Mouse (Mus musculus) midbrain, embryonic 11.5 days (tissue): Measurements from ENCODE around the gene Plekha1. TPM values are rescaled to one million over a fixed set of nuclear protein-coding genes. Genes with fewer than 3 reads are reported as not detected.

Experiments
- ATAC-seq: fragments of 200-750 bp; cut with Nextera tagmentation; 2 replicates; pipeline ENCODE4 v1.8.0; 2017; ENCODE audit warnings: moderate TSS enrichment, moderate library complexity; ENCODE audit not compliant: low FRiP score
- DNase-seq: peaks from one replicate; pipeline ENCODE4 v3.0.0; 2015; ENCODE audit warnings: low spot score; ENCODE audit errors: missing footprints
- H3K27ac ChIP-seq: fragments of 300-500 bp; sonication (generic); 2 replicates; pipeline ENCODE4 v1.5.1; 2014; ENCODE audit warnings: low read depth, low read length
- H3K27me3 ChIP-seq: fragments of 300-500 bp; sonication (generic); 2 replicates; pipeline ENCODE4 v1.6.1; 2014; ENCODE audit warnings: mild to moderate bottlenecking, low read length, moderate library complexity, mixed read lengths; ENCODE audit not compliant: control insufficient read depth, insufficient read depth
- H3K36me3 ChIP-seq: fragments of 300-500 bp; sonication (generic); 2 replicates; pipeline ENCODE4 v1.6.1; 2014; ENCODE audit warnings: mild to moderate bottlenecking, low read length, moderate library complexity, mixed read lengths; ENCODE audit not compliant: control insufficient read depth, insufficient read depth
- H3K4me1 ChIP-seq: fragments of 300-500 bp; sonication (generic); 2 replicates; pipeline ENCODE4 v1.6.1; 2014; ENCODE audit warnings: low read length; ENCODE audit not compliant: control insufficient read depth, insufficient read depth
- H3K4me2 ChIP-seq: fragments of 300-500 bp; sonication (generic); 2 replicates; pipeline ENCODE4 v1.6.1; 2014; ENCODE audit warnings: mild to moderate bottlenecking, moderate library complexity
- H3K4me3 ChIP-seq: fragments of 300-500 bp; sonication (generic); 2 replicates; pipeline ENCODE4 v1.5.1; 2014; ENCODE audit warnings: low read depth, low read length
- H3K9ac ChIP-seq: fragments of 300-500 bp; sonication (generic); 2 replicates; pipeline ENCODE4 v1.6.1; 2014; ENCODE audit warnings: low read length
- H3K9me3 ChIP-seq: fragments of 300-500 bp; sonication (generic); 2 replicates; pipeline ENCODE4 v1.6.1; 2016; ENCODE audit warnings: low read length; ENCODE audit not compliant: control insufficient read depth
- WGBS: fragments of 180-500 bp; shearing (Covaris S2); extraction: QIAGEN DNeasy Blood & Tissue Kit; methylation state at CpG from one replicate; pipeline ENCODE4 v1.1.7; 2014; 5-methylcytosine and 5-hydroxymethylcytosine counted together
- polyA plus RNA-seq: library from polyadenylated mRNA; unstranded; fragments of >200 nt; fragmentation: Nextera tagmentation; extraction: Ambion mirVana; gene quantifications from 2 replicates; pipeline ENCODE4 v1.2.1, GENCODE M21; 2014

Gene Plekha1
- polyA plus RNA-seq, 1 experiment from 2014 or later = 37.6 TPM

DNA sequence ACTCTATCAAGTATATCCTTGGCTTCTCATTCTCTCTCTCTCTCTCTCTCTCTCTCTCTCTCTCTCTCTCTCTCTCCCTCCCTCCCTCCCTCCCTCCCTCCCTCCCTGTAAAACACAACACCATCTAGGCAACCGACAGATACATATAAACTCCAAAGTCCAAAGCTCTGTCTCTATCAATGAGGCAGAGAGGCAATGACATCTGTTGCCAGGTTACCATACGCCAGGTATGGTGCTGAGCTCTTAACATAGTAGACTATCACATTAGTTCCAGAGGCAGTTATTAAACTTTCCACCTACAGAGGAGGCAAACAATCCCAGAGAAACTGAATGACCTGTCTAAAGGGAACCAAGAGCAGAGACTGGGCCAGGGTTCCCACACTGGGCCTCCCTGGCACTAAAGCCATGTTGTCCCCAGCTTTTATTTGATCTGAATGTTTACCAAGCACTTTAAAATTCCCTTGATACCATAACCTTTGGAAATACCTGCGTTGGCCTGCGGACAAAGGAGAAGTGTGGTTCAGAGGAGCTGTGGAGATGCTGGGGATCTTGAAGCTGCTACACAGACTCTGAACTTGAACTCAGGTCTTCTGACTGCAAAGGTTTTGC lies 10.8 kb upstream of the Plekha1 start:
- ATAC-seq (no peak), DNase-seq (peak; percentile 62)
- Histone ChIP-seq H3K4me1 (peaks cover 7% of the 10 kb centered on the region; the same call in 1 of the 2 replicates), H3K9ac (no peak overlapping the region), H3K4me3 (no peak overlapping the region), H3K27ac (no peak overlapping the region), H3K4me2 (no peak overlapping the region), H3K36me3 (no peaks in the 10 kb centered on the region), H3K9me3 (no peaks in the 10 kb centered on the region), H3K27me3 (no peaks in the 10 kb centered on the region)
- WGBS = 53% methylated on average over 4 of the region's 4 CpGs

- Histone ChIP-seq H3K27ac (no peak overlapping the region), H3K4me3 (no peak overlapping the region), H3K4me2 (no peak overlapping the region), H3K27me3 (no peaks in the 10 kb centered on the region), H3K9ac (no peak overlapping the region), H3K9me3 (no peaks in the 10 kb centered on the region), H3K36me3 (no peaks in the 10 kb centered on the region), H3K4me1 (peaks cover 13% of the 10 kb centered on the region; the same call in 1 of the 2 replicates)
- DNase-seq (peak; percentile 49), ATAC-seq (no peak)
- 36% methylated on average over 3 of the region's 3 CpGs for WGBS
Measured at GRCm38 (mm10) chr7:130855681-130856080, 9.9 kb upstream of the Plekha1 start.

DNA sequence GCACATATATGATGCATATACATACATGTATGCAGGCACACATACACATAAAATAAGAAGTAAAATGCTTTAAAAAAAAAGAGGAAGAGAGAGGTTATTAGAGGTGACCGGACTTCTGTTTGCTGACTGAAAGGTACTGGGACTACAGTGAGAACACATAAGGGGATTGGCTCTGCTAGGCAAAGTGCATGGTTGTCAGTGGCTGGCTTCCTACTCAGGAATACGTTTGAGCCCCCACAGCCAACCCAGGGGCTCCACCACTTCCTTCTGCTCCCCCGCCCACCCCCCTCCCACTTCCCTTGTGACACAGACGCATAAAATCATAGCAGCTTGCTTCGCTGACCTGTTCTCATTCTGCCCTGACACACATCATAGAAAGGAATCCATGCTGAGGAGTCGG lies 7.6 kb upstream of the Plekha1 start:
- peaks cover 17% of the 10 kb centered on the region for H3K4me1 ChIP-seq
- H3K4me3 ChIP-seq = no peak overlapping the region
- H3K27me3 ChIP-seq = no peaks in the 10 kb centered on the region
- H3K36me3 ChIP-seq = no peaks in the 10 kb centered on the region
- no peak for DNase-seq
- no peaks in the 10 kb centered on the region for H3K9me3 ChIP-seq
- no peak overlapping the region for H3K27ac ChIP-seq
- no peak overlapping the region for H3K4me2 ChIP-seq
- no peak overlapping the region for H3K9ac ChIP-seq
- no peak for ATAC-seq
- WGBS = 81% methylated on average over 6 of the region's 6 CpGs

DNA sequence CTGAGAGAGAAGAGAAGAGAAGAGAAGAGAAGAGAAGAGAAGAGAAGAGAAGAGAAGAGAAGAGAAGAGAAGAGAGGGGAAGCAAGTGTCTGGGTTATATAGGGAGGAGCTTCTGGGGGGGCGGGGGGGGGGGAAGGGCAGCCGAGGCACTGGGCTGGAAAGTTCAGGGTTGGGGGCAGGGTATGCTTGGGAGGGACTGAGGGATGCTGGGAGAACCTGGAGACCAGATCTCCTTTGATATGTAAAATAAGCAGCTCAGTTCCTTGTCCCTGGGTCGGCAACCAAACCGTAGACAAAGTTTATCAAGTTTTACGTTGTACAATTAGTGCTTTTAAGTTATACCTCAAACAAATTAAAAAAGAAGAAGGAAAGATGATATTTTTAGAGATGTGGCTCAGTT lies 5.6 kb upstream of the Plekha1 start:
- no peak overlapping the region for H3K4me3 ChIP-seq
- no peak overlapping the region for H3K9ac ChIP-seq
- DNase-seq (no peak), ATAC-seq (no peak)
- H3K27ac ChIP-seq = no peak overlapping the region
- H3K36me3 ChIP-seq = no peaks in the 10 kb centered on the region
- WGBS = 9% methylated on average over 4 of the region's 5 CpGs
- H3K4me1 ChIP-seq = peaks cover 13% of the 10 kb centered on the region
- H3K9me3 ChIP-seq = no peaks in the 10 kb centered on the region
- H3K27me3 ChIP-seq = no peaks in the 10 kb centered on the region
- H3K4me2 ChIP-seq = no peak overlapping the region

DNA sequence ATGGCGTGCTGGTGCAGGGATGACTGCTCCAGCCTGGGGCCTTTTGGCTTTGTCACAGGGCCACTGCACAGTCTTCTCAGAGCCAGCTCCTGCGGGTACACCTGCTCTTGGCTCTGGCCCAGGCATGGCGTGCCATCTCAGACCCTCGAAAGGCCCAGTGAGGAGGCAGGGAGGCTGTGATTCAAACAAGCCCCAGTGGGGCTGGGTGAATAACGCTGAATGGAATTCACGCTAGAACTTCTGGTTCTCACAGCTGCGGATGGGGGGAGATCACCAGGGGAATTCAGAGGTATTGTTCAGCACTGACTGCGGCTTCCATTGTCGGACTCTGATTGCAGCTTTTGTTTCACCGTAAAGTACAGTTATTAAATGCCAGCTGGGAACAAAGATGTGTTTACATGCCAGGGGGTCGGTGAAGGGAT lies 4.8 kb upstream of the Plekha1 start:
- Histone ChIP-seq H3K9ac (peak overlapping the region; percentile 41; the same call in 1 of the 2 replicates), H3K4me3 (no peak overlapping the region), H3K4me2 (no peak overlapping the region), H3K27ac (no peak overlapping the region; the same call in 1 of the 2 replicates), H3K4me1 (peaks cover 13% of the 10 kb centered on the region), H3K36me3 (no peaks in the 10 kb centered on the region), H3K9me3 (no peaks in the 10 kb centered on the region), H3K27me3 (no peaks in the 10 kb centered on the region)
- ATAC-seq (no peak), DNase-seq (peak; percentile 90)
- whole genome bisulfite sequencing = 18% methylated on average over 11 of the region's 11 CpGs

DNA sequence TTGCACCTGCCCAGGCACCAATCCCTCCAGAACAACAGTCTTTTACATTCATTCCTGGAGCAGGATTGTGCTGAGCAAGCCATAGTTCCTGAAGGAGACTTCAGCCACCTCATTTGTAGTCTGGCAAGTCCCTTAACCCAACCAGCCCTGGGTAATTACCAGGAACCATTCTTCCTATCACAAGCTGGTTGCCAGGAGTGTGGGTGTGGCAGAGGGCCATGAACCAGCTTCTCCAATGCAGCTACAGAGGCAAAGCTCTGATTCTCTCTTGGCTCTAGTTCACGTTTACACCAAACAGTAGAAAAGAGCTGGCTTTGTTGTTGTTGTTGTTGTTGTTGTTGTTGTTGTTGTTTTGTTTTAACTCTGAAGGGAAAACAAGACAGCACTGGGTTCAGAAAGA lies 3.1 kb upstream of the Plekha1 start:
- WGBS = 70% methylated on average over 1 of the region's 1 CpGs
- no peaks in the 10 kb centered on the region for H3K36me3 ChIP-seq
- H3K4me2 ChIP-seq = no peak overlapping the region
- H3K4me1 ChIP-seq = peaks cover 17% of the 10 kb centered on the region
- no peaks in the 10 kb centered on the region for H3K9me3 ChIP-seq
- H3K4me3 ChIP-seq = no peak overlapping the region
- no peak overlapping the region for H3K9ac ChIP-seq
- ATAC-seq = no peak
- no peak overlapping the region for H3K27ac ChIP-seq
- H3K27me3 ChIP-seq = no peaks in the 10 kb centered on the region
- no peak for DNase-seq

GRCm38 (mm10) chr7:130864711-130865110 lies 845 bp upstream of the Plekha1 start:
- Histone ChIP-seq H3K27ac (no peak overlapping the region), H3K36me3 (no peaks in the 10 kb centered on the region), H3K9ac (no peak overlapping the region), H3K27me3 (no peaks in the 10 kb centered on the region), H3K4me3 (no peak overlapping the region), H3K4me1 (peaks cover 15% of the 10 kb centered on the region), H3K9me3 (no peaks in the 10 kb centered on the region), H3K4me2 (no peak overlapping the region)
- WGBS = 79% methylated on average over 7 of the region's 7 CpGs
- DNase-seq = no peak
- no peak for ATAC-seq

DNA sequence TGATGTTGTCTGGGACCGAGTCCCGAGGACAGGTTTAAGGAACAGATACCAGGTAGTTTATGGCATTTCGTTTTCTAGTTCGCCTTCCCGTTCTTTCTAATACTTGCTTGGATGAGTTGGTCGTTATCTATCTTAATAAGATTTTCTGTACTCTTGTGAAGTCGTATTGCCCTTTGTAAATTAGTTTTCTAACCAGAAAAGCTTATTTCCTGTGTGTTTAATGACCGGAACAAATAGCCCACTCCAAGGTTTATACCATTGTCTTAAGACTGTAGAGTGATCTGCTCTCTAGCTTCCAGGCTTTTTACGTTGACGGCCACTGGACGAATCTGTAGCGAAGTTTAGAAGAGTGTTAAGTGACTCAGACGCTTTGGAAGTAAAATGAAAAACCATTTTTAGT lies 1.1 kb downstream of the Plekha1 start:
- peaks cover 5% of the 10 kb centered on the region for H3K4me1 ChIP-seq
- H3K4me2 ChIP-seq = peak overlapping the region; percentile 61
- DNase-seq (peak; percentile 87), ATAC-seq (no peak)
- H3K9me3 ChIP-seq = no peaks in the 10 kb centered on the region
- H3K36me3 ChIP-seq = no peaks in the 10 kb centered on the region
- H3K4me3 ChIP-seq = peak overlapping the region; percentile 89
- 2% methylated on average over 13 of the region's 13 CpGs for WGBS
- peak overlapping the region; percentile 91 for H3K9ac ChIP-seq
- H3K27ac ChIP-seq = no peak overlapping the region
- H3K27me3 ChIP-seq = no peaks in the 10 kb centered on the region

DNA sequence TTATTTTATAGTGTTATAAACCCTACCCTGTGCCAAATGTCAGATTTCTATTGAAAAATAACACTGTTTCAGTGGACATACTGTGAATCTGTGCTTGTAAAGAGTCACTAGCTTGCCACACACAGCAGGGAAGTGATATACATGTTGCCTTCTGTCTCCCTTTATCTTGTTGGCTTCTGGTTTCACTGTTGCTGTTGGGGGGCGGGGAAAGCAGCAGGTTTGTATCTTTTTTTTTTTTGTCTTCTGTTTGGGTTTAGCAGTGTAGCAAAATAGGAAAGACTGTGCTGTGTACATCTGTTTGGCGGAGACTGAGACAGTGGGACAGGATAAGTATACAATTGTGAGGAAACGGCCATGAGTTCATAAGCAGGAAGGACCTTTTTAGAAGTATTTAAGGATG lies 1.7 kb downstream of the Plekha1 start:
- DNase-seq (no peak), ATAC-seq (no peak)
- Histone ChIP-seq H3K4me3 (no peak overlapping the region), H3K27me3 (no peaks in the 10 kb centered on the region), H3K27ac (no peak overlapping the region), H3K36me3 (no peaks in the 10 kb centered on the region), H3K9me3 (no peaks in the 10 kb centered on the region), H3K4me1 (peaks cover 5% of the 10 kb centered on the region; the same call in 1 of the 2 replicates), H3K4me2 (peak overlapping the region; percentile 23), H3K9ac (no peak overlapping the region)
- WGBS = 54% methylated on average over 3 of the region's 3 CpGs
